18 mouse cellular contexts compared by ENCODE assay signal in the genomic region with DNA sequence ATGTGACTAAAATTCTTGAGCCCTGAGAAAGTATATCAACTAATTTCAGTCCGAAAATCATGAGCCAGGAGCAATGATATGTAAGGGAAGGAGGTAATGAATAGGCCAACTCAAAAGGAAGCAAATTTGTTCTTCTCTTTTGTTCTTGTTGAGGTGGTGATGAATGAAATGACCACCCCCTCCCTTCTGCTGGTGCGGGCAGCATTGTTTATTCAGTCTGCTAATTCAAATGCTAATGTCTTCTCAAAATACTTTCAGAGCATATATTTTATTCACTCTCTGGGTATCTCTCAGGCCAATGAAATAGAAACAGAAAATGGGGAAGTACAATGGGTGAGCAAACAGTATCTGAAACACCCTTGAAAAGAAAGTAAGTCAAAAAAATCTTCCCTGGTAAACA.
"Had no signal": no experiment of that assay in that cellular context is flagged by ENCODE, and none has a peak within 500 bp of the region (broad histone marks: within the 10 kb centered on the region; RNA-seq: fewer than 3 reads in every experiment).

No protein-coding gene starts in this region.

- H3K9ac ChIP-seq: liver, embryonic 13.5 days; midbrain, embryonic 15.5 days; neural tube, embryonic 13.5 days; stomach, embryonic 15.5 days had no signal

- H3K4me3 ChIP-seq: left cerebral cortex, adult 2 months; liver, embryonic 13.5 days; midbrain, embryonic 15.5 days; myocyte; neural tube, embryonic 13.5 days; stomach, embryonic 15.5 days had no signal

- H3K4me1 ChIP-seq: liver, embryonic 13.5 days; midbrain, embryonic 15.5 days; neural tube, embryonic 13.5 days; stomach, embryonic 15.5 days had no signal

- H3K27me3 ChIP-seq: liver, embryonic 13.5 days; midbrain, embryonic 15.5 days; neural tube, embryonic 13.5 days; stomach, embryonic 15.5 days had no signal

- DNase-seq: kidney, adult 18-20 months; kidney, adult 9 months; kidney, postnatal 25 days; layer of hippocampus, postnatal 36 days; liver, embryonic 13.5 days; lung, adult 2 months; lung, postnatal 14 days; lung, postnatal 4 days; right cerebral cortex, adult 18-20 months; right cerebral cortex, postnatal 25 days; spleen, adult 18-20 months; thymus, postnatal 25 days had no signal

- H3K9me3 ChIP-seq: liver, embryonic 13.5 days; midbrain, embryonic 15.5 days; neural tube, embryonic 13.5 days; stomach, embryonic 15.5 days had no signal

- H3K4me2 ChIP-seq: liver, embryonic 13.5 days; midbrain, embryonic 15.5 days; neural tube, embryonic 13.5 days; stomach, embryonic 15.5 days had no signal

- H3K27ac ChIP-seq: kidney, postnatal 0 days; left cerebral cortex, adult 2 months; liver, embryonic 13.5 days; midbrain, embryonic 15.5 days; neural tube, embryonic 13.5 days; stomach, embryonic 15.5 days had no signal

- H3K36me3 ChIP-seq: liver, embryonic 13.5 days; midbrain, embryonic 15.5 days; neural tube, embryonic 13.5 days; stomach, embryonic 15.5 days had no signal

- ATAC-seq: midbrain, embryonic 15.5 days had no signal
